Comparison of ENCODE assay signal across 21 mouse cellular contexts in the genomic region with DNA sequence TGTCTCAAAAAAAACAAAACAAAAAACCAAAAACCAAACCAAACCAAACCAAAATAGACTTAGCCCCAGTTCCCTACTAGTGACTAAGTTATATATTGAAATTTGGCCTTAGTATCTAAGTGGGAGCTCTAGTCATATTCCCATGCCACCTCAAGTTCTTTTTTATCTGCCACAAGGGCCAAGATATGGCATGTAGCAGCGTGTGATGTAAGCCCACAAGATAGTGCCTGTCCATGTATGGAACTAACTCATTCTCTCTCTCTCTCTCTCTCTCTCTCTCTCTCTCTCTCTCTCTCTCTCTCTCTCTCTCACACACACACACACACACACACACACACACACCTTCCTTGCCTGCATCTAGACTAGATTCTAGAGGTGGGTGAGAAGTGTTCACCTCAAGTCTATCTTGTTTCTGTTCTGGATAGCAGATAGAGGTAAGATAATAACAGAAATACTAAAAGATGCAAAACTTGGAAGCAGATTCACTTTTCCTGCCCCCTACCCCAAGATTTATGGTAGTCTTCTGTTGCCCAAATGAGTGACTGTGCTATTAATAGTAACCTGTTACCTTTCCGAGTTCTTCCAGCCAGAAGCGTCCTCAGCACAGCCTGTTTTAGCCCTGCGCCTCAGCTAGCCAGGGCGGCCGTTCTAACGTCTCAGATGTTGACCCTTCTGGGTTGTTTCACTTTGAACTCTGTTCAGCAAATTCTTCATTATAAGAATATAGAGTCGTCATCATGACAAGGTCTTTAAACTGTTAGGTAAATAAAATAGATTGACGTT. TPM values are rescaled to one million over a fixed set of nuclear protein-coding genes. Genes with fewer than 3 reads are reported as not detected.
A peak's percentile ranks its signal among the peaks of the same experiment; 100 is the strongest.
DNase-seq lines count a peak whose midpoint lies in the region; ATAC-seq and TF ChIP-seq lines count a peak whose summit lies in the region.
"Had no signal": no experiment of that assay in that cellular context is flagged by ENCODE, and none has a peak within 500 bp of the region (broad histone marks: within the 10 kb centered on the region; RNA-seq: fewer than 3 reads in every experiment).

No protein-coding gene starts in this region.

- H3K27me3 ChIP-seq in liver, embryonic 11.5 days (replicated peaks; ENCODE audit: control insufficient read depth, insufficient read depth, low read length): no peaks in the 10 kb centered on the region
- no peaks in the 10 kb centered on the region for H3K27me3 ChIP-seq in heart, embryonic 15.5 days
- H3K27me3 ChIP-seq in liver, embryonic 15.5 days: no peaks in the 10 kb centered on the region
- H3K27me3 ChIP-seq: hindbrain, embryonic 15.5 days; intestine, embryonic 15.5 days; limb, embryonic 12.5 days had no signal

- no peaks in the 10 kb centered on the region for H3K9me3 ChIP-seq in liver, embryonic 11.5 days (ENCODE audit: control insufficient read depth, low read length)
- no peaks in the 10 kb centered on the region for H3K9me3 ChIP-seq in heart, embryonic 15.5 days (replicated peaks)
- no peaks in the 10 kb centered on the region for H3K9me3 ChIP-seq in liver, embryonic 15.5 days (replicated peaks)
- H3K9me3 ChIP-seq: embryonic facial prominence, embryonic 10.5 days; G1E; hindbrain, embryonic 15.5 days; intestine, embryonic 15.5 days; limb, embryonic 12.5 days had no signal

- 69% methylated on average over 9 of the region's 9 CpGs for WGBS in liver, embryonic 11.5 days
- WGBS in heart, embryonic 15.5 days: 37% methylated on average over 9 of the region's 9 CpGs
- 62% methylated on average over 9 of the region's 9 CpGs for WGBS in liver, embryonic 15.5 days (ENCODE audit: insufficient replicate concordance)

- no peak overlapping the region for H3K9ac ChIP-seq in liver, embryonic 11.5 days (ENCODE audit: low read depth, low read length)
- no peak overlapping the region for H3K9ac ChIP-seq in heart, embryonic 15.5 days
- no peak overlapping the region for H3K9ac ChIP-seq in liver, embryonic 15.5 days
- H3K9ac ChIP-seq: hindbrain, embryonic 15.5 days; intestine, embryonic 15.5 days; limb, embryonic 12.5 days had no signal

- TF ChIP-seq CTCF in left cerebral cortex, adult 2 months (IDR thresholded peaks at IDR 0.05): no peak

- no peak overlapping the region for H3K4me2 ChIP-seq in liver, embryonic 11.5 days
- H3K4me2 ChIP-seq in heart, embryonic 15.5 days: peak overlapping the region; percentile 11; the same call in 1 of the 2 replicates
- H3K4me2 ChIP-seq in liver, embryonic 15.5 days: no peak overlapping the region
- H3K4me2 ChIP-seq: hindbrain, embryonic 15.5 days; intestine, embryonic 15.5 days; limb, embryonic 12.5 days had no signal

- H3K36me3 ChIP-seq in liver, embryonic 11.5 days (ENCODE audit: control insufficient read depth, insufficient read depth, low read length): no peaks in the 10 kb centered on the region
- H3K36me3 ChIP-seq in heart, embryonic 15.5 days: no peaks in the 10 kb centered on the region
- H3K36me3 ChIP-seq in liver, embryonic 15.5 days (replicated peaks): no peaks in the 10 kb centered on the region
- H3K36me3 ChIP-seq: embryonic facial prominence, embryonic 10.5 days; hindbrain, embryonic 15.5 days; intestine, embryonic 15.5 days; limb, embryonic 12.5 days had no signal

- no peak overlapping the region for H3K4me3 ChIP-seq in liver, embryonic 11.5 days (ENCODE audit: low read depth, low read length)
- H3K4me3 ChIP-seq in heart, embryonic 15.5 days: no peak overlapping the region
- H3K4me3 ChIP-seq in liver, embryonic 15.5 days (replicated peaks): no peak overlapping the region
- H3K4me3 ChIP-seq in left cerebral cortex, adult 2 months: no peak overlapping the region
- H3K4me3 ChIP-seq: embryonic facial prominence, embryonic 10.5 days; hindbrain, embryonic 15.5 days; intestine, embryonic 15.5 days; limb, embryonic 12.5 days had no signal

- peak overlapping the region; percentile 86 for H3K27ac ChIP-seq in liver, embryonic 11.5 days (ENCODE audit: low read depth, low read length)
- H3K27ac ChIP-seq in heart, embryonic 15.5 days: no peak overlapping the region
- H3K27ac ChIP-seq in liver, embryonic 15.5 days (replicated peaks): peak overlapping the region; percentile 84
- H3K27ac ChIP-seq in left cerebral cortex, adult 2 months: no peak overlapping the region
- H3K27ac ChIP-seq: embryonic facial prominence, embryonic 10.5 days; hindbrain, embryonic 15.5 days; intestine, embryonic 15.5 days; limb, embryonic 12.5 days; stomach, postnatal 0 days had no signal

- ATAC-seq in liver, embryonic 11.5 days (replicated peaks; ENCODE audit: low FRiP score): no peak
- ATAC-seq in heart, embryonic 15.5 days (replicated peaks; ENCODE audit: insufficient number of reproducible peaks, insufficient read depth, low FRiP score, low read depth): no peak
- no peak for ATAC-seq in liver, embryonic 15.5 days (ENCODE audit: insufficient read depth)
- ATAC-seq: intestine, embryonic 15.5 days had no signal

- H3K4me1 ChIP-seq in liver, embryonic 11.5 days (replicated peaks; ENCODE audit: control insufficient read depth, insufficient read depth, low read length): peaks cover 56% of the 10 kb centered on the region
- peaks cover 14% of the 10 kb centered on the region for H3K4me1 ChIP-seq in heart, embryonic 15.5 days (replicated peaks)
- peaks cover 80% of the 10 kb centered on the region for H3K4me1 ChIP-seq in liver, embryonic 15.5 days (replicated peaks)
- H3K4me1 ChIP-seq: hindbrain, embryonic 15.5 days; intestine, embryonic 15.5 days; limb, embryonic 12.5 days had no signal

- DNase-seq in gastrocnemius, adult 18-20 months (ENCODE audit: low spot score): peak; percentile 60
- DNase-seq in gastrocnemius, postnatal 10 days: no peak
- DNase-seq in liver, embryonic 11.5 days (ENCODE audit: low spot score): no peak
- no peak for DNase-seq in liver
- no peak for DNase-seq in right cerebral cortex, postnatal 4 days
- no peak for DNase-seq in left cerebral cortex, adult 2 months (ENCODE audit: extremely low spot score in 1 of 2, low spot score in 2 of 2)
- DNase-seq: cerebellum, adult 18-20 months; kidney, adult 9 months; kidney, postnatal 25 days; layer of hippocampus, adult 9-11 months; lung, adult 2 months; lung, postnatal 36 days; right cerebral cortex, postnatal 25 days had no signal

- intact Hi-C loops in left cerebral cortex, adult 2 months (cut with DNase I): no loop called here

RNA-seq across cellular contexts. Expression of gene Nmrk1, which starts 16.2 kb away (rescaled TPM):
- total RNA-seq in gastrocnemius, adult 18-20 months (2021): 1 to 10 TPM; 2.6 to 3.5 TPM
- 1 to 10 TPM; 3.1 to 4.0 TPM for total RNA-seq in gastrocnemius, postnatal 10 days (2021)
- 12.4 and 12.5 TPM in 2 replicates for polyA plus RNA-seq in liver, embryonic 11.5 days (2014; fragmentation: Nextera tagmentation; extraction: Ambion mirVana)
- 6.5 and 7.7 TPM in 2 replicates for polyA plus RNA-seq in heart, embryonic 15.5 days (2015; fragmentation: Nextera tagmentation; extraction: Ambion mirVana)
- polyA plus RNA-seq in liver, embryonic 15.5 days (2015; fragmentation: Nextera tagmentation; extraction: Ambion mirVana): 5.5 and 5.9 TPM in 2 replicates
- total RNA-seq in left cerebral cortex, adult 2 months (2021): 1 to 10 TPM; 4.9 to 5.4 TPM

RNA-seq across cellular contexts. Expression of gene Ostf1, which starts 16.3 kb away (rescaled TPM):
- 10 to 100 TPM; 24.2 to 24.3 TPM for total RNA-seq in gastrocnemius, adult 18-20 months (2021)
- 10 to 100 TPM; 31.7 to 37.6 TPM for total RNA-seq in gastrocnemius, postnatal 10 days (2021)
- 86.8 and 92.2 TPM in 2 replicates for polyA plus RNA-seq in liver, embryonic 11.5 days (2014; fragmentation: Nextera tagmentation; extraction: Ambion mirVana)
- 75.4 and 88.8 TPM in 2 replicates for polyA plus RNA-seq in heart, embryonic 15.5 days (2015; fragmentation: Nextera tagmentation; extraction: Ambion mirVana)
- 64.6 and 66.5 TPM in 2 replicates for polyA plus RNA-seq in liver, embryonic 15.5 days (2015; fragmentation: Nextera tagmentation; extraction: Ambion mirVana)
- total RNA-seq in left cerebral cortex, adult 2 months (2021): 10 to 100 TPM; 18.8 to 19.7 TPM

RNA-seq across cellular contexts. Expression of gene Carnmt1, which starts 22.6 kb away (rescaled TPM):
- 100 to 1,000 TPM; 129 to 137 TPM for total RNA-seq in gastrocnemius, adult 18-20 months (2021)
- 10 to 100 TPM; 55.6 to 58.0 TPM for total RNA-seq in gastrocnemius, postnatal 10 days (2021)
- polyA plus RNA-seq in liver, embryonic 11.5 days (2014; fragmentation: Nextera tagmentation; extraction: Ambion mirVana): 44.7 and 45.1 TPM in 2 replicates
- 23.5 and 25.4 TPM in 2 replicates for polyA plus RNA-seq in heart, embryonic 15.5 days (2015; fragmentation: Nextera tagmentation; extraction: Ambion mirVana)
- polyA plus RNA-seq in liver, embryonic 15.5 days (2015; fragmentation: Nextera tagmentation; extraction: Ambion mirVana): 14.7 and 16.8 TPM in 2 replicates
- 10 to 100 TPM; 12.6 to 12.9 TPM for total RNA-seq in left cerebral cortex, adult 2 months (2021)

Comparison
In these comparisons a context has a peak if more than half of its experiments do, and no peak if none do; other contexts are left out.
1. H3K27ac ChIP-seq: peak in liver, embryonic 11.5 days (single experiment) and liver, embryonic 15.5 days (single experiment); none in heart, embryonic 15.5 days (single experiment) and left cerebral cortex, adult 2 months (single experiment).
2. RNA of gene Carnmt1, which starts 22.6 kb away (total RNA-seq): 129 to 137 TPM in gastrocnemius, adult 18-20 months and 55.6 to 58.0 TPM in gastrocnemius, postnatal 10 days; 12.6 to 12.9 TPM in left cerebral cortex, adult 2 months; every median in the first group is over 4 times any median in the second.